Mouse (Mus musculus): Measurements from ENCODE around the gene Tbck. TPM values are rescaled to one million over a fixed set of nuclear protein-coding genes. Genes with fewer than 3 reads are reported as not detected.

Tbck gene
- polyA plus RNA-seq, 1 experiment from 2014 or later: 30.9 TPM

DNA sequence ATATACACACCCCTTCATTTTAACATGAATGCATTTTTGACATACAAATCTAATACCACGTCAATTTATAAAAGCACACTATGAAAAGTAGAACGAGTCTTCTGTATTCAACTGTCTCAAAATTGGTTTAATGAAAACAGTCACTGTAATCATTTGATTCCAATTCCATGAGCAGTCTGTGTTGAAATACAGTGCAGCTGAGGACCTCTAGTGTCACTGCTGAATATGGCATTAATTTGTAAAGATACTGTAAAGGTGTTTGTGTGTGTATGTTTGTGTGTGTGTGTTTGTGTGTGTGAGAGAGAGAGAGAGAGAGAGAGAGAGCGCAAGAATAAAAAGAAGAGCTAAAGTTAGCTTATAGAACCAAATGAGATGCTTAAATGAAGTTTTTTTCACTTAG is 17.4 kb downstream of the Tbck start:
- Histone ChIP-seq H3K9ac (no peak overlapping the region), H3K9me3 (no peaks in the 10 kb centered on the region), H3K4me1 (no peaks in the 10 kb centered on the region), H3K4me2 (no peak overlapping the region), H3K27me3 (no peaks in the 10 kb centered on the region), H3K27ac (no peak overlapping the region), H3K4me3 (no peak overlapping the region), H3K36me3 (peaks cover 8% of the 10 kb centered on the region; the same call in 1 of the 2 replicates)
- ATAC-seq (ENCODE audit: insufficient number of reproducible peaks, insufficient read depth, low FRiP score, low TSS enrichment, low read depth): no peak
- 49% methylated on average over 3 of the region's 3 CpGs for WGBS

GRCm38 (mm10) chr3:132704216-132704615 is 20.3 kb downstream of the Tbck start:
- peaks cover 14% of the 10 kb centered on the region for H3K36me3 ChIP-seq
- 91% methylated on average over 3 of the region's 3 CpGs for WGBS
- no peak for ATAC-seq (ENCODE audit: insufficient number of reproducible peaks, insufficient read depth, low FRiP score, low TSS enrichment, low read depth)

DNA sequence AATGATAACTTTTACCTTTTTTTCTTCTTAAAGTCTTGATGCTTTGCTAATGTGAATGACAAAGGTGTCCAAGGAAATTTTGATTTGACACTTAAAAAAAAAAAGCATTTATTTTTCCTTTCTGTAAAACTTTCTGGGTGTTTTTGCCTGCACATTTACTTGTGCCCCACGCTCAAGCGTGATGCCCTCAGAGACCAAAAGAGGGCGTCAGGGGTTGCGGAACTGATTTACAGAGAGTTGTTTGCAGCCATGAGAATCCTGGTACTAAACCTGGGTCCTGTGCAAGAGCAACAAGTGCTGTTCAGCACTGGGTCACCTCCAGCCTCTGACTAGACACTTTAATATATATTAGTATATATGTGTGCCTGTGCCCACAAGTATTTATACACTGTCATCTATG is 23.0 kb downstream of the Tbck start:
- peaks cover 7% of the 10 kb centered on the region for H3K36me3 ChIP-seq
- H3K4me2 ChIP-seq: no peak overlapping the region
- H3K4me3 ChIP-seq: no peak overlapping the region
- H3K9me3 ChIP-seq: no peaks in the 10 kb centered on the region
- H3K4me1 ChIP-seq: no peaks in the 10 kb centered on the region
- no peaks in the 10 kb centered on the region for H3K27me3 ChIP-seq
- H3K27ac ChIP-seq: no peak overlapping the region
- no peak for ATAC-seq (ENCODE audit: insufficient number of reproducible peaks, insufficient read depth, low FRiP score, low TSS enrichment, low read depth)
- 80% methylated on average over 4 of the region's 4 CpGs for WGBS
- no peak overlapping the region for H3K9ac ChIP-seq

More at GRCm38 (mm10) chr3:132704216-132704615, 20.3 kb downstream of the Tbck start:
- H3K27ac ChIP-seq: no peak overlapping the region
- H3K4me3 ChIP-seq: no peak overlapping the region
- H3K27me3 ChIP-seq: no peaks in the 10 kb centered on the region
- H3K4me2 ChIP-seq: no peak overlapping the region
- no peak overlapping the region for H3K9ac ChIP-seq
- H3K4me1 ChIP-seq: no peaks in the 10 kb centered on the region
- H3K9me3 ChIP-seq: no peaks in the 10 kb centered on the region

- no peaks in the 10 kb centered on the region for H3K27me3 ChIP-seq
- no peak for ATAC-seq (ENCODE audit: insufficient number of reproducible peaks, insufficient read depth, low FRiP score, low TSS enrichment, low read depth)
- no peaks in the 10 kb centered on the region for H3K9me3 ChIP-seq
- H3K27ac ChIP-seq: no peak overlapping the region
- H3K9ac ChIP-seq: no peak overlapping the region
- H3K36me3 ChIP-seq: peaks cover 7% of the 10 kb centered on the region; the same call in 1 of the 2 replicates
- no peaks in the 10 kb centered on the region for H3K4me1 ChIP-seq
- H3K4me2 ChIP-seq: no peak overlapping the region
- 39% methylated on average over 5 of the region's 5 CpGs for WGBS
- H3K4me3 ChIP-seq: no peak overlapping the region
Observed at GRCm38 (mm10) chr3:132713913-132714312, 30.0 kb downstream of the Tbck start.

- 92% methylated on average over 4 of the region's 4 CpGs for WGBS
- H3K4me1 ChIP-seq: no peaks in the 10 kb centered on the region
- ATAC-seq (ENCODE audit: insufficient number of reproducible peaks, insufficient read depth, low FRiP score, low TSS enrichment, low read depth): no peak
- no peaks in the 10 kb centered on the region for H3K27me3 ChIP-seq
- no peak overlapping the region for H3K4me2 ChIP-seq
- H3K27ac ChIP-seq: no peak overlapping the region
- no peak overlapping the region for H3K9ac ChIP-seq
- no peak overlapping the region for H3K4me3 ChIP-seq
- H3K36me3 ChIP-seq: peaks cover 17% of the 10 kb centered on the region
- H3K9me3 ChIP-seq: no peaks in the 10 kb centered on the region
Observed at GRCm38 (mm10) chr3:132717316-132717715, 33.4 kb downstream of the Tbck start.

DNA sequence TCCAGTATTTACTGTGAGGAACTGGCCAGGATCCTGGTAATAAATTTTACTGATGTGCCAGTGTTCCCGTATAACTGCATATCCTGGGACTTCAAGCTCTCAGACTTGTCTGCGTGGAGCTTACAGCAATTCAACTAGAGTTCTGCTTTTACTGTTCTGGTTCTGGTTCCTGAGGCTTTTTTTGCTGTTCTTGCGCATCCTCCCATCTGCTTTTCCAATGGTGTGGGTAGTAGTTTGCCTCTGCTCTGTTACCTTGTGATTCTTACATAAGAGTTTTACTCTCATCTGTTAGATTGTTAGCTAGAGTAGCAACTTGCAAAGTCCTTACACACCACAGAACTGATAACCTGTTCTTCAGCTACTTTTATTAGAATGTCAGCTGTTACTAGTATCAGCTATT is 40.4 kb downstream of the Tbck start:
- WGBS: 95% methylated on average over 3 of the region's 3 CpGs
- H3K9me3 ChIP-seq: no peaks in the 10 kb centered on the region
- H3K27me3 ChIP-seq: no peaks in the 10 kb centered on the region
- no peak overlapping the region for H3K4me3 ChIP-seq
- no peaks in the 10 kb centered on the region for H3K4me1 ChIP-seq
- no peak for ATAC-seq (ENCODE audit: insufficient number of reproducible peaks, insufficient read depth, low FRiP score, low TSS enrichment, low read depth)
- H3K36me3 ChIP-seq: peaks cover 42% of the 10 kb centered on the region
- no peak overlapping the region for H3K27ac ChIP-seq
- H3K9ac ChIP-seq: no peak overlapping the region
- H3K4me2 ChIP-seq: no peak overlapping the region

GRCm38 (mm10) chr3:132744287-132745146 is 60.6 kb downstream of the Tbck start:
- no peaks in the 10 kb centered on the region for H3K36me3 ChIP-seq
- no peak overlapping the region for H3K4me2 ChIP-seq
- no peaks in the 10 kb centered on the region for H3K9me3 ChIP-seq
- H3K4me3 ChIP-seq: no peak overlapping the region
- no peaks in the 10 kb centered on the region for H3K4me1 ChIP-seq
- WGBS: 69% methylated on average over 10 of the region's 10 CpGs
- no peak overlapping the region for H3K27ac ChIP-seq
- no peak overlapping the region for H3K9ac ChIP-seq
- no peaks in the 10 kb centered on the region for H3K27me3 ChIP-seq
- no peak for ATAC-seq (ENCODE audit: insufficient number of reproducible peaks, insufficient read depth, low FRiP score, low TSS enrichment, low read depth)

DNA sequence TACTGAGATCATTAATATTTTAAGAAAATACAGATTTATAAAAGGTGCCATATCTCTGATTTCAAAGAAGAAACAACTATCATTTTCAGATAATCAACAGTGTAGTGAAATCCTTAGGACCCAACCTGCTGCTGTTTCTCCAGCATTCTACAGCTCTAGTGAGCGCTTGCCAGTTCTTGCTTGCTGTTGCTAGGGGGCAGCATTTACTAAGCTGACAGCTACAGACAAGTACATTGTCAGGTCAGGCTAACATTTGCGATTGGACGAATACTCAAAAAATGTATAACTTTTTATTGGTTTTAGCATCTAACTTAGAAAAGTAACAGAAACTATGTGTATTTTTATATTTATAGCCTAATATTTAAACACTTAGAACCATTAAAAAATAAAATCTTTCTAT is 63.1 kb downstream of the Tbck start:
- Histone ChIP-seq H3K36me3 (no peaks in the 10 kb centered on the region), H3K27ac (no peak overlapping the region), H3K4me3 (no peak overlapping the region), H3K27me3 (no peaks in the 10 kb centered on the region), H3K9me3 (no peaks in the 10 kb centered on the region), H3K4me1 (no peaks in the 10 kb centered on the region), H3K4me2 (no peak overlapping the region), H3K9ac (no peak overlapping the region)
- WGBS: 21% methylated on average over 3 of the region's 3 CpGs
- ATAC-seq (ENCODE audit: insufficient number of reproducible peaks, insufficient read depth, low FRiP score, low TSS enrichment, low read depth): no peak

- WGBS: 79% methylated on average over 14 of the region's 14 CpGs
- H3K9me3 ChIP-seq: no peaks in the 10 kb centered on the region
- no peak for ATAC-seq (ENCODE audit: insufficient number of reproducible peaks, insufficient read depth, low FRiP score, low TSS enrichment, low read depth)
Observed at GRCm38 (mm10) chr3:132747766-132748165, 63.8 kb downstream of the Tbck start.

DNA sequence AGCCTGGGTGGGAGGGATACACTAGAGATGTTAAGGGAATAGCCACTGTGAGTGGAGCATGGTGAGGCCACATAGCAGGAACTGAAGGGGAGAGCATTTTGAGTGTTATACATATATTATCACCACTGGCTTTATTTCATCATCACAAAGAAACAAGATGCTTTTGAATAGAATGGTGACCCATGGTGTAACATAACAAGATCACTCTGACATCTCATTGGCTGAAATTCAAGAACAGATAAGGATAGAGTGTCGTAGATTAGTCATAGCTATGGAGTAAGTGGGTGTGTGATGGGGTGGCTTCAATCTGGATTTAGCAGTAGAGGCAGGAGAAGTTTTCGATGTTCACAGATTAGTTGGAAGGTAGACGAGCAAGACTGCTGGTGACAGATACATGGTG is 64.8 kb downstream of the Tbck start:
- Histone ChIP-seq H3K9ac (no peak overlapping the region), H3K4me3 (no peak overlapping the region), H3K4me1 (no peaks in the 10 kb centered on the region), H3K36me3 (peaks cover 14% of the 10 kb centered on the region), H3K27ac (no peak overlapping the region), H3K4me2 (no peak overlapping the region), H3K27me3 (no peaks in the 10 kb centered on the region), H3K9me3 (no peaks in the 10 kb centered on the region)
- no peak for ATAC-seq (ENCODE audit: insufficient number of reproducible peaks, insufficient read depth, low FRiP score, low TSS enrichment, low read depth)
- 83% methylated on average over 3 of the region's 3 CpGs for WGBS

More at GRCm38 (mm10) chr3:132747766-132748165, 63.8 kb downstream of the Tbck start:
- no peaks in the 10 kb centered on the region for H3K27me3 ChIP-seq
- H3K4me2 ChIP-seq: no peak overlapping the region
- peaks cover 4% of the 10 kb centered on the region for H3K36me3 ChIP-seq
- H3K4me1 ChIP-seq: no peaks in the 10 kb centered on the region
- no peak overlapping the region for H3K9ac ChIP-seq
- no peak overlapping the region for H3K4me3 ChIP-seq
- no peak overlapping the region for H3K27ac ChIP-seq

DNA sequence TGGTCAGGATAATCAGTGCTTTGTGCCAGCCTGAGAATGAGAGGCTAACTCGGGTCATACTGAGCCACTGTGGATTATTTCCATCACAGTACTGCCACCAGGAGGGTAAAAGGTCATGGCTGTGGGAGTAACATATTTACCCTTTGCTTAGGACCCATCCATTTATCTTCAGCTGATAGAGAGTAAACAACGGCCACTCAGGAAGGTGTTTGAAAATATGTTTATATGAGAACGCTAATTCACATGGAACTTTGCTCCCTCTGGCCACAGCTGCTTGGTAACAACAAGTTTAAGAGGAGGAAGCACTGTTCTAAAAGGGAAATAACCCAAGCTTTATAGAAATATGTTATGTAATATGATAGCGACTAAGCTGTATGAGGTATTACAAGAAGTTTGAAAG is 68.8 kb downstream of the Tbck start:
- WGBS: 79% methylated on average over 4 of the region's 4 CpGs
- no peak for ATAC-seq (ENCODE audit: insufficient number of reproducible peaks, insufficient read depth, low FRiP score, low TSS enrichment, low read depth)

GRCm38 (mm10) chr3:132756274-132756673 is 72.3 kb downstream of the Tbck start:
- Histone ChIP-seq H3K36me3 (peaks cover 43% of the 10 kb centered on the region), H3K4me1 (no peaks in the 10 kb centered on the region), H3K27ac (no peak overlapping the region), H3K4me2 (no peak overlapping the region), H3K4me3 (no peak overlapping the region), H3K9me3 (no peaks in the 10 kb centered on the region), H3K27me3 (no peaks in the 10 kb centered on the region), H3K9ac (no peak overlapping the region)
- no peak for ATAC-seq (ENCODE audit: insufficient number of reproducible peaks, insufficient read depth, low FRiP score, low TSS enrichment, low read depth)
- 58% methylated on average over 1 of the region's 1 CpGs for WGBS

More for the DNA sequence above, 68.8 kb downstream of the Tbck start:
- no peak overlapping the region for H3K27ac ChIP-seq
- H3K4me3 ChIP-seq: no peak overlapping the region
- peaks cover 35% of the 10 kb centered on the region for H3K36me3 ChIP-seq
- no peak overlapping the region for H3K9ac ChIP-seq
- H3K9me3 ChIP-seq: no peaks in the 10 kb centered on the region
- no peaks in the 10 kb centered on the region for H3K4me1 ChIP-seq
- H3K4me2 ChIP-seq: no peak overlapping the region
- H3K27me3 ChIP-seq: no peaks in the 10 kb centered on the region
